In the genomic region with DNA sequence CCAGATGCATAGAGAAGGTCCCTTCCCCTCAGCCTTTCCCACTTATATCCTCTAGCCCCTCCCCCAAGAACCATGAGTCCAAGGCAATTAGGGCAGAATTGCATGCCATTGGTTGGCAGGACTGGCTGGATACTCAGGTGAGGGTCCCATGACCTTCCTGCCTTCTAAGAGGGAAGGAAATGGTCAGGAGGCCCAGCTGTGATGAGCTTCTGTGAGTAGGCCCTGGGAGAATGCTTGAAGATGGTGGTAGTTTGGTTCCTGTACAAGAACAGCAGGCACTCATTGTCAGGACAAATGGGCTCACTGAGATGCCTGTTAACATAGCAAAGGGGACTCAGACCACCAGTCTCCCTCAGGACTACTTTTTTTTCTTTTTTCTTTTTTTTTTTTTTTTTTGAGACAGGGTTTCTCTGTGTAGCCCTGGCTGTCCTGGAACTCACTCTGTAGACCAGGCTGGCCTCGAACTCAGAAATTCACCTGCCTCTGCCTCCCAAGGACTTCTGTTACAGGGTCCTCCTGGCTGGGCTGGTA, we compare ENCODE assay signal across 24 mouse cellular contexts.
"Had no signal": no experiment of that assay in that cellular context is flagged by ENCODE, and none has a peak within 500 bp of the region (broad histone marks: within the 10 kb centered on the region; RNA-seq: fewer than 3 reads in every experiment).

No protein-coding gene starts in this region.

- H3K9me3 ChIP-seq: heart, embryonic 10.5 days; heart, embryonic 12.5 days; hindbrain, embryonic 10.5 days; hindbrain, embryonic 12.5 days; intestine, embryonic 15.5 days; limb, embryonic 10.5 days; limb, embryonic 12.5 days; liver, embryonic 13.5 days; liver, embryonic 15.5 days had no signal

- H3K4me3 ChIP-seq: gastrocnemius, adult 2 months; heart, embryonic 10.5 days; heart, embryonic 12.5 days; hindbrain, embryonic 10.5 days; hindbrain, embryonic 12.5 days; intestine, embryonic 15.5 days; layer of hippocampus, adult 2 months; left cerebral cortex, adult 2 months; limb, embryonic 10.5 days; limb, embryonic 12.5 days; liver, embryonic 13.5 days; liver, embryonic 15.5 days had no signal

- DNase-seq: gastrocnemius, adult 2 months; gastrocnemius, postnatal 10 days; gastrocnemius, postnatal 25 days; heart, adult 18-20 months; heart, postnatal 10 days; heart, postnatal 4 days; kidney, adult 18-20 months; kidney, adult 8-10 months; kidney, postnatal 10 days; kidney, postnatal 25 days; kidney, postnatal 4 days; liver; liver, embryonic 13.5 days had no signal

- H3K27me3 ChIP-seq: heart, embryonic 12.5 days; hindbrain, embryonic 12.5 days; intestine, embryonic 15.5 days; limb, embryonic 12.5 days; liver, embryonic 13.5 days; liver, embryonic 15.5 days had no signal

- H3K27ac ChIP-seq: gastrocnemius, adult 2 months; heart, embryonic 10.5 days; hindbrain, embryonic 10.5 days; hindbrain, embryonic 12.5 days; hindbrain, embryonic 14.5 days; intestine, embryonic 15.5 days; layer of hippocampus, adult 2 months; left cerebral cortex, adult 2 months; limb, embryonic 10.5 days; limb, embryonic 12.5 days; liver, embryonic 13.5 days; liver, embryonic 15.5 days had no signal

- H3K4me1 ChIP-seq: intestine, embryonic 15.5 days; limb, embryonic 10.5 days had no signal
